Mouse (Mus musculus): ENCODE measurements around the gene Gm20388.

GRCm38 (mm10) chr8:123768492-123769356 lies 3858.1 kb downstream of the Gm20388 start:
- TF ChIP-seq POLR2A (IDR thresholded peaks at IDR 0.05; ENCODE audit: extremely low read depth, insufficient read depth, low read length) (no peak), CTCF (IDR thresholded peaks at IDR 0.05; ENCODE audit: extremely low read depth, insufficient read depth, low read length) (peak; percentile 91)

All from cortical plate, adult 2 months (tissue).